Mouse (Mus musculus): ENCODE measurements around the gene Kat6b. TPM values are rescaled to one million over a fixed set of nuclear protein-coding genes. Genes with fewer than 3 reads are reported as not detected.

Kat6b gene
- polyA plus RNA-seq, 1 experiment from 2014 or later = 7.1 TPM

GRCm38 (mm10) chr14:21455654-21456350 is 25.4 kb upstream of the Kat6b start:
- WGBS = 85% methylated on average over 7 of the region's 7 CpGs
- Histone ChIP-seq H3K9ac (ENCODE audit: low read depth, low read length) (no peak overlapping the region), H3K4me1 (ENCODE audit: control insufficient read depth, insufficient read depth, low read length) (0 out of 2 replicates have a peak, but pooled peaks cover 4% of the 10 kb centered on the region), H3K27ac (ENCODE audit: low read length) (no peak overlapping the region), H3K4me3 (ENCODE audit: low read length) (no peak overlapping the region), H3K27me3 (replicated peaks; ENCODE audit: control insufficient read depth, insufficient read depth, low read length) (no peaks in the 10 kb centered on the region), H3K36me3 (ENCODE audit: control insufficient read depth, insufficient read depth, low read length) (no peaks in the 10 kb centered on the region), H3K9me3 (ENCODE audit: control insufficient read depth, low read length) (no peaks in the 10 kb centered on the region), H3K4me2 (ENCODE audit: low read depth, low read length) (no peak overlapping the region)
- ATAC-seq = peak; percentile 70

- Histone ChIP-seq H3K4me2 (ENCODE audit: low read depth, low read length) (no peak overlapping the region), H3K4me1 (ENCODE audit: control insufficient read depth, insufficient read depth, low read length) (0 out of 2 replicates have a peak, but pooled peaks cover 4% of the 10 kb centered on the region), H3K4me3 (ENCODE audit: low read length) (no peak overlapping the region), H3K27ac (ENCODE audit: low read length) (no peak overlapping the region), H3K9me3 (ENCODE audit: control insufficient read depth, low read length) (no peaks in the 10 kb centered on the region), H3K9ac (ENCODE audit: low read depth, low read length) (no peak overlapping the region), H3K27me3 (replicated peaks; ENCODE audit: control insufficient read depth, insufficient read depth, low read length) (no peaks in the 10 kb centered on the region), H3K36me3 (ENCODE audit: control insufficient read depth, insufficient read depth, low read length) (no peaks in the 10 kb centered on the region)
- ATAC-seq = 0 out of 2 replicates have a peak, but pooled peaks have one; percentile 2
Observed at GRCm38 (mm10) chr14:21456526-21456925, 24.7 kb upstream of the Kat6b start.

GRCm38 (mm10) chr14:21457876-21458275 is 23.4 kb upstream of the Kat6b start:
- Histone ChIP-seq H3K27ac (ENCODE audit: low read length) (no peak overlapping the region), H3K27me3 (replicated peaks; ENCODE audit: control insufficient read depth, insufficient read depth, low read length) (no peaks in the 10 kb centered on the region), H3K36me3 (ENCODE audit: control insufficient read depth, insufficient read depth, low read length) (no peaks in the 10 kb centered on the region), H3K9me3 (ENCODE audit: control insufficient read depth, low read length) (no peaks in the 10 kb centered on the region), H3K4me3 (ENCODE audit: low read length) (no peak overlapping the region), H3K4me1 (ENCODE audit: control insufficient read depth, insufficient read depth, low read length) (0 out of 2 replicates have a peak, but pooled peaks cover 5% of the 10 kb centered on the region), H3K4me2 (ENCODE audit: low read depth, low read length) (no peak overlapping the region), H3K9ac (ENCODE audit: low read depth, low read length) (no peak overlapping the region)
- 76% methylated on average over 5 of the region's 5 CpGs for WGBS
- ATAC-seq = no peak

- Histone ChIP-seq H3K4me1 (ENCODE audit: control insufficient read depth, insufficient read depth, low read length) (peaks cover 10% of the 10 kb centered on the region; the same call in 1 of the 2 replicates), H3K9me3 (ENCODE audit: control insufficient read depth, low read length) (no peaks in the 10 kb centered on the region), H3K36me3 (ENCODE audit: control insufficient read depth, insufficient read depth, low read length) (no peaks in the 10 kb centered on the region), H3K4me2 (ENCODE audit: low read depth, low read length) (no peak overlapping the region), H3K27me3 (replicated peaks; ENCODE audit: control insufficient read depth, insufficient read depth, low read length) (no peaks in the 10 kb centered on the region), H3K9ac (ENCODE audit: low read depth, low read length) (no peak overlapping the region), H3K27ac (ENCODE audit: low read length) (no peak overlapping the region), H3K4me3 (ENCODE audit: low read length) (no peak overlapping the region)
- ATAC-seq = no peak
- WGBS = 78% methylated on average over 7 of the region's 7 CpGs
Observed at GRCm38 (mm10) chr14:21458696-21459095, 22.5 kb upstream of the Kat6b start.

- Histone ChIP-seq H3K9ac (ENCODE audit: low read depth, low read length) (no peak overlapping the region), H3K27me3 (replicated peaks; ENCODE audit: control insufficient read depth, insufficient read depth, low read length) (no peaks in the 10 kb centered on the region), H3K27ac (ENCODE audit: low read length) (no peak overlapping the region), H3K4me3 (ENCODE audit: low read length) (no peak overlapping the region), H3K9me3 (ENCODE audit: control insufficient read depth, low read length) (no peaks in the 10 kb centered on the region), H3K36me3 (ENCODE audit: control insufficient read depth, insufficient read depth, low read length) (no peaks in the 10 kb centered on the region), H3K4me1 (ENCODE audit: control insufficient read depth, insufficient read depth, low read length) (peaks cover 10% of the 10 kb centered on the region; the same call in 1 of the 2 replicates), H3K4me2 (ENCODE audit: low read depth, low read length) (no peak overlapping the region)
- WGBS = 87% methylated on average over 4 of the region's 4 CpGs
- no peak for ATAC-seq
Observed at GRCm38 (mm10) chr14:21459163-21459562, 22.1 kb upstream of the Kat6b start.

GRCm38 (mm10) chr14:21462398-21462797 is 18.8 kb upstream of the Kat6b start:
- WGBS = 62% methylated on average over 3 of the region's 3 CpGs
- no peak overlapping the region for H3K4me3 ChIP-seq (ENCODE audit: low read length)
- peaks cover 6% of the 10 kb centered on the region; the same call in 1 of the 2 replicates for H3K4me1 ChIP-seq (ENCODE audit: control insufficient read depth, insufficient read depth, low read length)
- no peak overlapping the region for H3K4me2 ChIP-seq (ENCODE audit: low read depth, low read length)
- no peaks in the 10 kb centered on the region for H3K9me3 ChIP-seq (ENCODE audit: control insufficient read depth, low read length)
- no peak overlapping the region for H3K9ac ChIP-seq (ENCODE audit: low read depth, low read length)
- H3K27ac ChIP-seq (ENCODE audit: low read length) = no peak overlapping the region
- ATAC-seq = peak; percentile 76
- H3K36me3 ChIP-seq (ENCODE audit: control insufficient read depth, insufficient read depth, low read length) = no peaks in the 10 kb centered on the region
- H3K27me3 ChIP-seq (replicated peaks; ENCODE audit: control insufficient read depth, insufficient read depth, low read length) = no peaks in the 10 kb centered on the region

GRCm38 (mm10) chr14:21463117-21463712 is 18.0 kb upstream of the Kat6b start:
- Histone ChIP-seq H3K9me3 (ENCODE audit: control insufficient read depth, low read length) (no peaks in the 10 kb centered on the region), H3K4me3 (ENCODE audit: low read length) (no peak overlapping the region), H3K36me3 (ENCODE audit: control insufficient read depth, insufficient read depth, low read length) (no peaks in the 10 kb centered on the region), H3K4me2 (ENCODE audit: low read depth, low read length) (no peak overlapping the region), H3K27ac (ENCODE audit: low read length) (no peak overlapping the region), H3K27me3 (replicated peaks; ENCODE audit: control insufficient read depth, insufficient read depth, low read length) (no peaks in the 10 kb centered on the region), H3K4me1 (ENCODE audit: control insufficient read depth, insufficient read depth, low read length) (peaks cover 6% of the 10 kb centered on the region; the same call in 1 of the 2 replicates), H3K9ac (ENCODE audit: low read depth, low read length) (no peak overlapping the region)
- ATAC-seq = no peak; the same call in 1 of the 2 replicates
- WGBS = 74% methylated on average over 9 of the region's 9 CpGs

GRCm38 (mm10) chr14:21470386-21470785 is 10.8 kb upstream of the Kat6b start:
- H3K27me3 ChIP-seq (replicated peaks; ENCODE audit: control insufficient read depth, insufficient read depth, low read length) = no peaks in the 10 kb centered on the region
- no peaks in the 10 kb centered on the region for H3K4me1 ChIP-seq (ENCODE audit: control insufficient read depth, insufficient read depth, low read length)
- ATAC-seq = no peak
- H3K4me3 ChIP-seq (ENCODE audit: low read length) = no peak overlapping the region
- H3K36me3 ChIP-seq (ENCODE audit: control insufficient read depth, insufficient read depth, low read length) = no peaks in the 10 kb centered on the region
- no peak overlapping the region for H3K4me2 ChIP-seq (ENCODE audit: low read depth, low read length)
- no peaks in the 10 kb centered on the region for H3K9me3 ChIP-seq (ENCODE audit: control insufficient read depth, low read length)
- H3K9ac ChIP-seq (ENCODE audit: low read depth, low read length) = no peak overlapping the region
- no peak overlapping the region for H3K27ac ChIP-seq (ENCODE audit: low read length)
- 80% methylated on average over 5 of the region's 5 CpGs for WGBS

- H3K9ac ChIP-seq (ENCODE audit: low read depth, low read length) = no peak overlapping the region
- H3K36me3 ChIP-seq (ENCODE audit: control insufficient read depth, insufficient read depth, low read length) = no peaks in the 10 kb centered on the region
- no peak overlapping the region for H3K27ac ChIP-seq (ENCODE audit: low read length)
- H3K27me3 ChIP-seq (replicated peaks; ENCODE audit: control insufficient read depth, insufficient read depth, low read length) = no peaks in the 10 kb centered on the region
- no peak for ATAC-seq
- WGBS = 90% methylated on average over 2 of the region's 2 CpGs
- H3K9me3 ChIP-seq (ENCODE audit: control insufficient read depth, low read length) = no peaks in the 10 kb centered on the region
- H3K4me2 ChIP-seq (ENCODE audit: low read depth, low read length) = no peak overlapping the region
- no peak overlapping the region for H3K4me3 ChIP-seq (ENCODE audit: low read length)
- no peaks in the 10 kb centered on the region for H3K4me1 ChIP-seq (ENCODE audit: control insufficient read depth, insufficient read depth, low read length)
Observed at GRCm38 (mm10) chr14:21471975-21472374, 9.3 kb upstream of the Kat6b start.
